8 mouse cellular contexts compared by ENCODE assay signal in the genomic region with DNA sequence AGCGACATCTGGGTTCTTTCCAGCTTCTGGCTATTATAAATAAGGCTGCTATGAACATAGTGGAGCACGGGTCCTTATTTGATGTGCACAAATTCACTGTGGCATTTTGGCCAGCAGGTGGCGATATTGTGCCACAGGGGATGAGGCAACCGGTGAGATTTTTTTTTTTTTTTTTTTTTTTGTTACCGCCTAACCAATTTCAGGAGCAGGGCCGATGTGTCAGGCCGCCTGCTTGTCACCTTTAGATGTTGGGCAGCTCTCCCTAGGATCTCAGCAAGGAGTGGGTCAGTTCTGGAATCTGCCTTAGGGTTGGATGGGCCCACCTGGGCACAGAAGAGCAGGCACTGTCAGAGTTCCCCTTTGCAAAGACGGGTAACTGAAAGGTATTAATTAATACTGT.
DNase-seq lines count a peak whose midpoint lies in the region; ATAC-seq and TF ChIP-seq lines count a peak whose summit lies in the region.

No protein-coding gene starts in this region.

- intact Hi-C loops in gastrocnemius, postnatal 14 days (cut with DNase I; ENCODE audit: low total_unique reads): no loop called here
- intact Hi-C loops in left cerebral cortex, postnatal 14 days (cut with DNase I): no loop called here

- 0 out of 2 replicates have a peak, but pooled peaks have one; percentile 55 for ATAC-seq in midbrain, embryonic 13.5 days
- ATAC-seq in stomach, postnatal 0 days (ENCODE audit: low FRiP score, low TSS enrichment): no peak

- no peak overlapping the region for H3K9ac ChIP-seq in midbrain, embryonic 13.5 days (replicated peaks)
- H3K9ac ChIP-seq in stomach, postnatal 0 days (ENCODE audit: low read length): no peak overlapping the region

- no peaks in the 10 kb centered on the region for H3K36me3 ChIP-seq in heart, embryonic 10.5 days
- H3K36me3 ChIP-seq in midbrain, embryonic 13.5 days: no peaks in the 10 kb centered on the region
- H3K36me3 ChIP-seq in stomach, postnatal 0 days (ENCODE audit: control insufficient read depth, insufficient read depth, low read length): no peaks in the 10 kb centered on the region

- H3K4me3 ChIP-seq in heart, embryonic 10.5 days: no peak overlapping the region
- H3K4me3 ChIP-seq in midbrain, embryonic 13.5 days (replicated peaks): no peak overlapping the region
- no peak overlapping the region for H3K4me3 ChIP-seq in stomach, postnatal 0 days (ENCODE audit: low read depth, low read length)

- no peaks in the 10 kb centered on the region for H3K4me1 ChIP-seq in heart, embryonic 10.5 days
- no peaks in the 10 kb centered on the region for H3K4me1 ChIP-seq in midbrain, embryonic 13.5 days (replicated peaks)
- no peaks in the 10 kb centered on the region for H3K4me1 ChIP-seq in stomach, postnatal 0 days (replicated peaks; ENCODE audit: control insufficient read depth, insufficient read depth)

- H3K9me3 ChIP-seq in heart, embryonic 10.5 days: 0 out of 2 replicates have a peak, but pooled peaks cover 4% of the 10 kb centered on the region
- no peaks in the 10 kb centered on the region; the same call in 1 of the 2 replicates for H3K9me3 ChIP-seq in midbrain, embryonic 13.5 days
- no peaks in the 10 kb centered on the region for H3K9me3 ChIP-seq in stomach, postnatal 0 days (ENCODE audit: control insufficient read depth, low read length)

- no peak overlapping the region for H3K27ac ChIP-seq in heart, embryonic 10.5 days
- H3K27ac ChIP-seq in midbrain, embryonic 13.5 days: no peak overlapping the region
- no peak overlapping the region for H3K27ac ChIP-seq in stomach, postnatal 0 days (replicated peaks)

- DNase-seq in heart, adult 18-20 months: peak; percentile 46 to 82
- no peak for DNase-seq in heart, embryonic 10.5 days (ENCODE audit: low spot score)
- peak; percentile 90 for DNase-seq in NIH3T3 (ENCODE audit: low read depth)
- DNase-seq in cerebellum, adult 9-11 months: peak; percentile 56
- peak; percentile 59 for DNase-seq in gastrocnemius, postnatal 14 days
- peak; percentile 62 to 79 for DNase-seq in left cerebral cortex, postnatal 14 days (ENCODE audit: low spot score in 2 of 2)
- peak; percentile 86 for DNase-seq in stomach, postnatal 0 days (ENCODE audit: low spot score)

- TF ChIP-seq EP300 in stomach, postnatal 0 days (optimal IDR thresholded peaks at IDR 0.05): no peak

- 15% methylated on average over 8 of the region's 8 CpGs for WGBS in heart, embryonic 10.5 days
- WGBS in midbrain, embryonic 13.5 days: 20% methylated on average over 8 of the region's 8 CpGs
- 12% methylated on average over 8 of the region's 8 CpGs for WGBS in stomach, postnatal 0 days

- no peaks in the 10 kb centered on the region for H3K27me3 ChIP-seq in heart, embryonic 10.5 days (ENCODE audit: insufficient read depth, poor library complexity, severe bottlenecking)
- H3K27me3 ChIP-seq in midbrain, embryonic 13.5 days: no peaks in the 10 kb centered on the region
- no peaks in the 10 kb centered on the region for H3K27me3 ChIP-seq in stomach, postnatal 0 days (ENCODE audit: control insufficient read depth, insufficient read depth, low read length)

- peak; percentile 87 for TF ChIP-seq CTCF in stomach, postnatal 0 days (IDR thresholded peaks at IDR 0.05; ENCODE audit: low read depth)

- no peak overlapping the region for H3K4me2 ChIP-seq in midbrain, embryonic 13.5 days (replicated peaks)
- H3K4me2 ChIP-seq in stomach, postnatal 0 days (replicated peaks; ENCODE audit: low read depth): no peak overlapping the region
